Mouse (Mus musculus) embryonic facial prominence, embryonic 14.5 days (tissue): ENCODE data around the gene Snd1. TPM values are rescaled to one million over a fixed set of nuclear protein-coding genes. Genes with fewer than 3 reads are reported as not detected.

ENCODE experiments used
- ATAC-seq: fragments of 200-750 bp; cut with Nextera tagmentation; 2 replicates; pipeline ENCODE4 v1.8.0; 2017; ENCODE audit warnings: low read depth, moderate number of reproducible peaks, moderate TSS enrichment
- DNase-seq: peaks from one replicate; pipeline ENCODE4 v3.0.0-alpha.2; 2015; ENCODE audit warnings: low spot score
- H3K27ac ChIP-seq: fragments of 300-500 bp; sonication (generic); replicated peaks from 2 replicates; pipeline ENCODE4 v1.5.1; 2014; ENCODE audit warnings: low read depth, mild to moderate bottlenecking, low read length, moderate library complexity
- H3K27me3 ChIP-seq: fragments of 300-500 bp; sonication (generic); replicated peaks from 2 replicates; pipeline ENCODE4 v1.6.1; 2014; ENCODE audit warnings: low read length; ENCODE audit not compliant: control insufficient read depth, insufficient read depth
- H3K36me3 ChIP-seq: fragments of 300-500 bp; sonication (generic); 2 replicates; pipeline ENCODE4 v1.6.1; 2014; ENCODE audit warnings: low read length, mixed read lengths; ENCODE audit not compliant: control insufficient read depth, insufficient read depth
- H3K4me1 ChIP-seq: fragments of 300-500 bp; sonication (generic); 2 replicates; pipeline ENCODE4 v1.6.1; 2014; ENCODE audit warnings: antibody characterized with exemption, low read length; ENCODE audit not compliant: control insufficient read depth, insufficient read depth
- H3K4me2 ChIP-seq: fragments of 300-500 bp; sonication (generic); 2 replicates; pipeline ENCODE4 v1.6.1; 2014; ENCODE audit warnings: low read depth, mild to moderate bottlenecking, low read length, moderate library complexity, mixed read lengths
- H3K4me3 ChIP-seq: fragments of 300-500 bp; sonication (generic); 2 replicates; pipeline ENCODE4 v1.5.1; 2014; ENCODE audit warnings: low read depth, mild to moderate bottlenecking, low read length
- H3K9ac ChIP-seq: fragments of 300-500 bp; sonication (generic); 2 replicates; pipeline ENCODE4 v1.6.1; 2014; ENCODE audit warnings: low read depth, mild to moderate bottlenecking, low read length, moderate library complexity, mixed read lengths
- H3K9me3 ChIP-seq: fragments of 300-500 bp; sonication (generic); 2 replicates; pipeline ENCODE4 v1.6.1; 2016; ENCODE audit warnings: low read length; ENCODE audit not compliant: control insufficient read depth
- WGBS: fragments of 180-500 bp; shearing (Covaris S2); extraction: QIAGEN DNeasy Blood & Tissue Kit; methylation state at CpG from one replicate; pipeline ENCODE4 v1.1.7; 2014; 5-methylcytosine and 5-hydroxymethylcytosine counted together
- polyA plus RNA-seq: library from polyadenylated mRNA; unstranded; fragments of >200 nt; fragmentation: Nextera tagmentation; extraction: Ambion mirVana; gene quantifications from 2 replicates; pipeline ENCODE4 v1.2.1, GENCODE M21; 2014

Snd1 gene
- polyA plus RNA-seq, 1 experiment from 2014 or later, result 111 TPM

- H3K27ac ChIP-seq, result no peak overlapping the region
- peaks cover 21% of the 10 kb centered on the region; the same call in 1 of the 2 replicates for H3K4me1 ChIP-seq
- ATAC-seq (no peak), DNase-seq (no peak)
- no peaks in the 10 kb centered on the region for H3K9me3 ChIP-seq
- no peak overlapping the region for H3K9ac ChIP-seq
- H3K36me3 ChIP-seq, result no peaks in the 10 kb centered on the region
- 92% methylated on average over 3 of the region's 3 CpGs for WGBS
- H3K27me3 ChIP-seq, result no peaks in the 10 kb centered on the region
- no peak overlapping the region for H3K4me3 ChIP-seq
- H3K4me2 ChIP-seq, result no peak overlapping the region
These were observed 391.3 kb downstream of the Snd1 start for GRCm38 (mm10) chr6:28866206-28866605.

GRCm38 (mm10) chr6:28867516-28868251, 392.7 kb downstream of the Snd1 start:
- no peak overlapping the region for H3K4me3 ChIP-seq
- no peaks in the 10 kb centered on the region for H3K27me3 ChIP-seq
- H3K36me3 ChIP-seq, result no peaks in the 10 kb centered on the region
- DNase-seq (peak; percentile 73), ATAC-seq (no peak)
- H3K4me2 ChIP-seq, result no peak overlapping the region
- H3K27ac ChIP-seq, result no peak overlapping the region
- peaks cover 16% of the 10 kb centered on the region; the same call in 1 of the 2 replicates for H3K4me1 ChIP-seq
- WGBS, result 38% methylated on average over 2 of the region's 2 CpGs
- H3K9me3 ChIP-seq, result no peaks in the 10 kb centered on the region
- no peak overlapping the region for H3K9ac ChIP-seq

- H3K27ac ChIP-seq, result no peak overlapping the region
- DNase-seq (no peak), ATAC-seq (no peak)
- peaks cover 11% of the 10 kb centered on the region; the same call in 1 of the 2 replicates for H3K36me3 ChIP-seq
- H3K4me1 ChIP-seq, result peaks cover 6% of the 10 kb centered on the region; the same call in 1 of the 2 replicates
- no peaks in the 10 kb centered on the region for H3K9me3 ChIP-seq
- 73% methylated on average over 5 of the region's 5 CpGs for WGBS
- no peak overlapping the region for H3K9ac ChIP-seq
- H3K4me2 ChIP-seq, result no peak overlapping the region
- no peak overlapping the region for H3K4me3 ChIP-seq
- no peaks in the 10 kb centered on the region for H3K27me3 ChIP-seq
These were observed 396.9 kb downstream of the Snd1 start for GRCm38 (mm10) chr6:28871725-28872420.

GRCm38 (mm10) chr6:28872421-28872795, 397.5 kb downstream of the Snd1 start:
- no peak overlapping the region for H3K27ac ChIP-seq
- H3K4me3 ChIP-seq, result no peak overlapping the region
- peaks cover 6% of the 10 kb centered on the region; the same call in 1 of the 2 replicates for H3K4me1 ChIP-seq
- ATAC-seq, result no peak
- no peaks in the 10 kb centered on the region for H3K9me3 ChIP-seq
- 92% methylated on average over 3 of the region's 3 CpGs for WGBS
- peaks cover 11% of the 10 kb centered on the region; the same call in 1 of the 2 replicates for H3K36me3 ChIP-seq
- no peak for DNase-seq
- H3K4me2 ChIP-seq, result no peak overlapping the region
- H3K27me3 ChIP-seq, result no peaks in the 10 kb centered on the region
- H3K9ac ChIP-seq, result no peak overlapping the region

- no peaks in the 10 kb centered on the region for H3K4me1 ChIP-seq
- H3K4me2 ChIP-seq, result no peak overlapping the region
- peaks cover 11% of the 10 kb centered on the region; the same call in 1 of the 2 replicates for H3K36me3 ChIP-seq
- no peak for DNase-seq
- no peak overlapping the region for H3K9ac ChIP-seq
- no peak overlapping the region for H3K27ac ChIP-seq
- no peaks in the 10 kb centered on the region for H3K27me3 ChIP-seq
- WGBS, result 82% methylated on average over 11 of the region's 11 CpGs
- no peak overlapping the region for H3K4me3 ChIP-seq
- H3K9me3 ChIP-seq, result no peaks in the 10 kb centered on the region
- no peak for ATAC-seq
These were observed 399.1 kb downstream of the Snd1 start for GRCm38 (mm10) chr6:28874053-28874452.

- DNase-seq (no peak), ATAC-seq (no peak)
- H3K36me3 ChIP-seq, result peaks cover 11% of the 10 kb centered on the region; the same call in 1 of the 2 replicates
- WGBS, result 88% methylated on average over 5 of the region's 5 CpGs
- no peaks in the 10 kb centered on the region for H3K27me3 ChIP-seq
- no peak overlapping the region for H3K4me3 ChIP-seq
- no peak overlapping the region for H3K4me2 ChIP-seq
- no peak overlapping the region for H3K9ac ChIP-seq
- no peak overlapping the region for H3K27ac ChIP-seq
- no peaks in the 10 kb centered on the region for H3K9me3 ChIP-seq
- H3K4me1 ChIP-seq, result no peaks in the 10 kb centered on the region
These were observed 399.8 kb downstream of the Snd1 start for GRCm38 (mm10) chr6:28874759-28875158.

GRCm38 (mm10) chr6:28875333-28875732, 400.4 kb downstream of the Snd1 start:
- no peak for ATAC-seq
- no peak for DNase-seq
- Histone ChIP-seq H3K27ac (no peak overlapping the region), H3K4me1 (no peaks in the 10 kb centered on the region), H3K9ac (no peak overlapping the region), H3K27me3 (no peaks in the 10 kb centered on the region), H3K4me3 (no peak overlapping the region), H3K9me3 (no peaks in the 10 kb centered on the region), H3K4me2 (no peak overlapping the region), H3K36me3 (peaks cover 11% of the 10 kb centered on the region; the same call in 1 of the 2 replicates)
- 81% methylated on average over 1 of the region's 1 CpGs for WGBS

- H3K9me3 ChIP-seq, result no peaks in the 10 kb centered on the region
- H3K4me3 ChIP-seq, result no peak overlapping the region
- ATAC-seq (no peak), DNase-seq (no peak)
- WGBS, result 55% methylated on average over 3 of the region's 3 CpGs
- H3K4me2 ChIP-seq, result no peak overlapping the region
- no peaks in the 10 kb centered on the region for H3K27me3 ChIP-seq
- peaks cover 18% of the 10 kb centered on the region; the same call in 1 of the 2 replicates for H3K36me3 ChIP-seq
- no peaks in the 10 kb centered on the region for H3K4me1 ChIP-seq
- H3K9ac ChIP-seq, result no peak overlapping the region
- no peak overlapping the region for H3K27ac ChIP-seq
These were observed 401.6 kb downstream of the Snd1 start for GRCm38 (mm10) chr6:28876492-28876891.
